Mouse (Mus musculus) limb, embryonic 11.5 days (tissue): ENCODE data around the gene AI837181. TPM values are rescaled to one million over a fixed set of nuclear protein-coding genes. Genes with fewer than 3 reads are reported as not detected.

Source experiments
- ATAC-seq: fragments of 200-750 bp; cut with Nextera tagmentation; 2 replicates; pipeline ENCODE4 v1.8.0; 2017; ENCODE audit warnings: low read depth; ENCODE audit not compliant: insufficient number of reproducible peaks, low FRiP score, low TSS enrichment
- DNase-seq: peaks from one replicate; pipeline ENCODE4 v3.0.0-alpha.2; 2015; ENCODE audit warnings: low spot score
- H3K27ac ChIP-seq: fragments of 300-500 bp; sonication (generic); replicated peaks from 2 replicates; pipeline ENCODE4 v1.5.1; 2014; ENCODE audit warnings: low read depth, mild to moderate bottlenecking, low read length
- H3K27me3 ChIP-seq: fragments of 300-500 bp; sonication (generic); 2 replicates; pipeline ENCODE4 v1.6.1; 2014; ENCODE audit warnings: mild to moderate bottlenecking, low read length, mixed read lengths; ENCODE audit not compliant: control insufficient read depth, insufficient read depth
- H3K36me3 ChIP-seq: fragments of 300-500 bp; sonication (generic); 2 replicates; pipeline ENCODE4 v1.6.1; 2014; ENCODE audit warnings: mild to moderate bottlenecking, low read length, moderate library complexity, mixed read lengths; ENCODE audit not compliant: control insufficient read depth, insufficient read depth
- H3K4me1 ChIP-seq: fragments of 300-500 bp; sonication (generic); 2 replicates; pipeline ENCODE4 v1.6.1; 2014; ENCODE audit warnings: low read length, mixed read lengths; ENCODE audit not compliant: control insufficient read depth, insufficient read depth
- H3K4me2 ChIP-seq: fragments of 300-500 bp; sonication (generic); 2 replicates; pipeline ENCODE4 v1.6.1; 2014; ENCODE audit warnings: low read depth, mild to moderate bottlenecking, moderate library complexity; ENCODE audit not compliant: severe bottlenecking
- H3K4me3 ChIP-seq: fragments of 300-500 bp; sonication (generic); 2 replicates; pipeline ENCODE4 v1.5.1; 2014; ENCODE audit warnings: low read depth, low read length
- H3K9ac ChIP-seq: fragments of 300-500 bp; sonication (generic); 2 replicates; pipeline ENCODE4 v1.6.1; 2014; ENCODE audit warnings: mild to moderate bottlenecking, low read length
- H3K9me3 ChIP-seq: fragments of 300-500 bp; sonication (generic); 2 replicates; pipeline ENCODE4 v1.6.1; 2016; ENCODE audit warnings: low read length; ENCODE audit not compliant: control insufficient read depth
- WGBS: fragments of 180-500 bp; shearing (Covaris S2); extraction: QIAGEN DNeasy Blood & Tissue Kit; methylation state at CpG from one replicate; pipeline ENCODE4 v1.1.7; 2014; 5-methylcytosine and 5-hydroxymethylcytosine counted together
- polyA plus RNA-seq: library from polyadenylated mRNA; unstranded; fragments of >200 nt; fragmentation: Nextera tagmentation; extraction: Ambion mirVana; gene quantifications from 2 replicates; pipeline ENCODE4 v1.2.1, GENCODE M21; 2014

Gene AI837181
- polyA plus RNA-seq, 1 experiment from 2014 or later = 47.7 TPM

DNA sequence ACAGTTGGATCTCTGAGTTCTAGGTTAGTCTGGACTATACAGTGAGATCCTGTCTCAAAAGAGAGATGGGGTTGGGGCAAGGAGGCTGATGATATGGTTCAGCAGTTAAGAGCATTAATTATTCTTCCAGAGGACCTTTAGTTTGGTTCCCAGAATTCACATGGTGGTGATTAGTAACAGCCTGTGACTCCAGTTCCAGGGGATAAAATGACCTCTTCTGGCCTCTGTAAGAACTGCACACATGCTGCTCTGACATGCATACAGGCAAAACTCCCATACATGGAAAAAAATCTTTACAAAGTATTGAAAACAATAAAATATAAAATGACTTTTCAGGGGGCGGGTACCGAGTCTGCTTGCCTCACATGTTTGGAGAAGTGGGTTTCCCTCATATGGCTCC lies 3.1 kb downstream of the AI837181 start:
- Histone ChIP-seq H3K4me1 (peaks cover 18% of the 10 kb centered on the region), H3K27me3 (no peaks in the 10 kb centered on the region), H3K27ac (no peak overlapping the region), H3K9me3 (no peaks in the 10 kb centered on the region), H3K4me3 (no peak overlapping the region), H3K9ac (no peak overlapping the region), H3K36me3 (peaks cover 9% of the 10 kb centered on the region; the same call in 1 of the 2 replicates), H3K4me2 (no peak overlapping the region)
- ATAC-seq (no peak), DNase-seq (no peak)
- 84% methylated on average over 2 of the region's 2 CpGs for WGBS

DNA sequence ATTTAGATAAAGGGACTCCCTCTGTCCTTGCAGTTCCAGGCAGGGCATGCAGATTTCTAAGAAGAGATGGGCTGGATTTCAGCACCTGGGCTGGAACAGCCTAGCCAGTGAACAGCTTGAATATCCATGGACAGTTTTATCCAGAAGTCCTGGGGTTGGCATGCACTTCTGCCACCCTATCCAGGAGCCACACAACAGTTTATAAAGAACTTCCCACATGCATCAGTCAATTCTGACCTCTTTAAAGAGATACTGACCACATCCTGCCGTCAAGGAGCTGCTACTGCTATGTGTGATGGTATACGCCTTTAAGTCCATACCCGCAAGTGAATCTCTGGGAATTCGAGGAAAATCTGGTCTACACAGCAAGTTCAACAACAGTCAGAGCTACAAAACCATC lies 4.3 kb downstream of the AI837181 start:
- 77% methylated on average over 4 of the region's 4 CpGs for WGBS
- no peak overlapping the region for H3K27ac ChIP-seq

DNA sequence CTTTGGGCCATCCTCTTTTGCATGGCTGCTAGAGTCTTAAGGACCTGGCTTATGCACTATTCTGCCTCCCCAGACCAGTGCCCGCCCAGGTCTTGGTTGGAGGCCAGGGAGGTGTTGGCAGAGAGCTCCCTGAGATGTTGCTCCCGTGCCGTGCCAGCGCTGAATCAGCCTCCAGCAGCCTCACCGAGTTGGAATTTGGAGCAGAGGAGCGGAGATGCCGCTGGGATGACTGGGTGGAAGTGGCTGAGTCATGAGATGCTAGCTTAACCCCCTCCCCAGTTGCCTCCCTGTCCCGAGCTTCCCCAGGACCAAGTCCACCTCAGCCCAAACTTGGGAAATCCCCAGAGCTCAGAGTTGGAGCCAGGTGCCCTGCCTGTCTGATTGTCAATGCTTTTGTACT lies 4.9 kb downstream of the AI837181 start:
- ATAC-seq (no peak), DNase-seq (no peak)
- Histone ChIP-seq H3K9ac (no peak overlapping the region), H3K36me3 (peaks cover 9% of the 10 kb centered on the region; the same call in 1 of the 2 replicates), H3K9me3 (no peaks in the 10 kb centered on the region), H3K4me2 (no peak overlapping the region), H3K27ac (no peak overlapping the region), H3K4me1 (peaks cover 21% of the 10 kb centered on the region), H3K27me3 (no peaks in the 10 kb centered on the region), H3K4me3 (no peak overlapping the region)
- WGBS = 72% methylated on average over 8 of the region's 8 CpGs

More for the DNA sequence above, 4.3 kb downstream of the AI837181 start:
- DNase-seq = no peak
- H3K36me3 ChIP-seq = peaks cover 9% of the 10 kb centered on the region; the same call in 1 of the 2 replicates
- H3K4me1 ChIP-seq = peaks cover 21% of the 10 kb centered on the region
- no peak overlapping the region for H3K4me3 ChIP-seq
- no peak for ATAC-seq
- H3K9me3 ChIP-seq = no peaks in the 10 kb centered on the region
- H3K9ac ChIP-seq = no peak overlapping the region
- no peak overlapping the region for H3K4me2 ChIP-seq
- H3K27me3 ChIP-seq = no peaks in the 10 kb centered on the region

DNA sequence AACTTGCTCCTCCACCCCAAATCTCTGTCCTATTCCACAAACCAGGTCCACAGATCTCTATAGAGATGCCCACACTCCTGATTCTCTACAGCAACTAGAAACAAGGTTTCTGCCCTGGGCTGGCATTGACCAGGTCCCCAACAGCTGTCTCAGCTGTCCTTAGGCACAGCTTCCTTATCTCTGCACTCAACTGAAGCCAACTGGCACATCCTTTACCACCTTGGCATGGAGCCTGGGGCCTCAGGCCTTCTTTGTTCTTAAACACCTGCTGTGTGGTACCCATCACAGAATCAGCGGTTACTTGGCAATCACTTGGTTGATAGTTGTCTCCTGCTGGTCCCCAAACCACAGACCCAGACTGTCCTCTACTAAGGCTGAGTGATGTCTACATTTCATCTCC lies 5.5 kb downstream of the AI837181 start:
- H3K27ac ChIP-seq = no peak overlapping the region
- no peak for ATAC-seq
- WGBS = 83% methylated on average over 1 of the region's 1 CpGs
- no peak overlapping the region for H3K4me2 ChIP-seq
- H3K9ac ChIP-seq = no peak overlapping the region
- peaks cover 21% of the 10 kb centered on the region for H3K4me1 ChIP-seq
- H3K36me3 ChIP-seq = peaks cover 9% of the 10 kb centered on the region; the same call in 1 of the 2 replicates
- H3K27me3 ChIP-seq = no peaks in the 10 kb centered on the region
- H3K9me3 ChIP-seq = no peaks in the 10 kb centered on the region
- no peak overlapping the region for H3K4me3 ChIP-seq
- DNase-seq = no peak

DNA sequence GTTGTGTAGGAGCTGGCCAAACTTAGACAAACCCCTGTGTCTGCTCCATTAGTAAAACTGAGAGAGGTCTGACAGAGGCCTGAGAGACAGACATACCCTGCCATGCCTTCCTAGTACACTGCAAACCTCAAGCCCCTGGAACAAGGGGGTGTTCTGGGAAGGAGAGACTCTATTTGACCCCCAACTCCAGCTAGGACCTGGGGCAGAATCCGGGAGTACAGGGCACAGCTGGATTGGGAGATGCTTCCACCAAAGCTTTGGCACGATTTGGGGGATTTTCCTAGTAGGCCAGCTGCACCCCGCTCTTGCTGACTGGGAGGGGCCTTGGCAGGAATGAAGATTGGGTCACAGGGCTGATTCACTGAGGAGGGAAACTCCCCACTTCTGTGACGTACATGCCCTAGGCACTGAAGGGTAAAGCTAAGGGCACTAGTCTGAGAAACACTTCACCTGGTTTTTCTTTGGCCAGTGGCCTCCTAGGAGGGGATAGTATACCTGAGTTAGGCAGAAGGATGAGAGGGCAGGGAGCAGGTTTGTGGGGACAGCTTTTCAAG lies 7.0 kb downstream of the AI837181 start:
- Histone ChIP-seq H3K27me3 (no peaks in the 10 kb centered on the region), H3K9ac (no peak overlapping the region), H3K27ac (no peak overlapping the region), H3K36me3 (peaks cover 3% of the 10 kb centered on the region; the same call in 1 of the 2 replicates), H3K4me1 (peaks cover 12% of the 10 kb centered on the region), H3K4me2 (no peak overlapping the region), H3K4me3 (no peak overlapping the region), H3K9me3 (no peaks in the 10 kb centered on the region)
- 81% methylated on average over 4 of the region's 4 CpGs for WGBS
- ATAC-seq (no peak), DNase-seq (no peak)

DNA sequence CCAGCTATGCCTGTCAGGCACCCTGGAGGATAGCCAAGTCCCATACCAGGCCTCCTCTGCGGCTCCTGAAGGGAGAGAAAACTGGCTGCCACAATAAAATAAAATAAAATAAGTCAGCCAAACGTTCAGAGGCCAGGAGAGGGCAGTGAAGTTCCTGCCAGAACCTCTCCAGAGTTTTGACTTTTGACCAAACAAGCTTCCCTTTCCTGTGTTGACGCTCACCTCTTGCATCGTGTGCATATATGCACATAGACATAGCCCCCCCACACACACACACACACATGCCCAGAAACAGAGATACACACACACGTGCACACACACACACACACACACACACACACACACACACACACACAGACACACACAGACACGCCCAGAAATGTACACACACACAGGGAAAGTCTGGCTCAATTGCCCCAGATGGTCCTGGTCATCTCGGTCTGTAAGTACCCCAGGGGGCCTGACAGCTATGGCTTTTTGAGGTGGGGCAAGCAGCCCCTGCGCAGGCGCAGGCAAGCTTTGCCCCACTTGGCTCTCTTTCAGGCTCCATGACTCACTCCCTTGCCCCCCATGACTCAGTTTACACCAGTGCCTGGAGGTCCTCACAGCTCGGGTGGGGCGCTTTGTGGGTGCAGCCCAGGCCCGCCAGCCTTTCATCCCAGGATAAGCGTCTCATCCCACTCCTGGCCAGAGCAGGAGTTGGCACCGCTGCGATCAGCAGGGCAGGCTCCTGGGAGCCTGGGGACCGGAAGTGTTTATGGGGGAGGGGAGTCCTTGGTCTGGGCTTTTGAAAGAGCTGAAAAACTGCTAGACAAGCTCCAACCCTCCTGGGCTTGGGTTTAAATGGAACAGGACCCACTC lies 8.3 kb downstream of the AI837181 start:
- peak; percentile 52; the same call in 1 of the 2 replicates for ATAC-seq
- peak overlapping the region; percentile 7; the same call in 1 of the 2 replicates for H3K4me3 ChIP-seq

DNA sequence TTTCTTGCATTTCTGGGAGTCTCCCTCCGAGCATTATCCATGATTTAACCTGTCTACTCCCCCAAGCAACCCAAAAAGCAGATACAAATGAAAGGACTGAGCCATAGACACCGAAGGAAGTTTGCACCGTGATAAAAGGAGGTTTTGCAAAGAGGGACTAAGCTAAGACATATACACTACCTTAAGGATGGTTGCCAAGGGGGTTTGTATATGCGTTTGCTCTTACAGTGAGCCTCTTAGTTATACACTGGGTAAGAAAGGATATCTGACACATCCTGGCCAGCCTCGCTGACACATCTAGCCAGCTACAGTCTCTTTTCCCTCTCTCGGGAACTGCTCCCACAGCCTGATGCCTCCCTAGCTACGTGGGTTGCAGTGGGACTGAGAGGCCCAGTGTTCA lies 9.0 kb downstream of the AI837181 start:
- no peak for ATAC-seq
- Histone ChIP-seq H3K4me3 (peak overlapping the region; percentile 7; the same call in 1 of the 2 replicates), H3K27me3 (no peaks in the 10 kb centered on the region), H3K4me2 (peak overlapping the region; percentile 45), H3K27ac (peak overlapping the region; percentile 1; the same call in 1 of the 2 replicates), H3K9me3 (no peaks in the 10 kb centered on the region), H3K36me3 (no peaks in the 10 kb centered on the region), H3K4me1 (peaks cover 12% of the 10 kb centered on the region), H3K9ac (peak overlapping the region; percentile 14; the same call in 1 of the 2 replicates)
- 63% methylated on average over 7 of the region's 7 CpGs for WGBS
- DNase-seq = no peak

More for the DNA sequence above, 8.3 kb downstream of the AI837181 start:
- H3K9me3 ChIP-seq = no peaks in the 10 kb centered on the region
- peak; percentile 60 for DNase-seq
- H3K4me1 ChIP-seq = peaks cover 12% of the 10 kb centered on the region
- peak overlapping the region; percentile 1 for H3K27ac ChIP-seq
- no peaks in the 10 kb centered on the region for H3K27me3 ChIP-seq
- H3K36me3 ChIP-seq = no peaks in the 10 kb centered on the region
- peak overlapping the region; percentile 14 for H3K9ac ChIP-seq
- WGBS = 9% methylated on average over 16 of the region's 16 CpGs
- H3K4me2 ChIP-seq = peak overlapping the region; percentile 45

DNA sequence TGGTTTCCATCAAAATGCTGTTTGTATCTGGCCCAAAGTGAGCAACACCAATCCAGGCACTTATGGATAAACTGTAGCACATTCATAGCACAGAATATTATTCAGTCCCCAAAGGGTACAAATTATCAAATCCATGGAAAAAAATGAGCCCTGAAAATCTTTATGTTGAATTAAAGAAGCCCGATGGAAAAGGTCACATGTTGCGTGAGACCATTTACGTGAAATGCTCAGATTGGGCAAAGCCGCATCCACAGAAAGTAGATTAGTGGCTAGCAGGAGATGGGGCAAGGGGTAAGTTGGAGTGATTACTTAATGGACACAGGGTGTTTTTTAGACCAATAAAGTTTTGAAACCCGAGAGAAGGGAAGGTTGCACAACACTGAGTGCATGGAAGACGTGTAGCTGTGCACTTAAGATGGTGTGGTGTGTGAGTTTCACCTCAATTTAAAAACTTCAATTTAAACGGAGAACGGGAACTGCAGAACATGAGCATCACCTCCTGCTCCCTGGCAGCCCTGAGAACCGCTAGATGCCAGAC lies 19.5 kb downstream of the AI837181 start:
- Histone ChIP-seq H3K9ac (no peak overlapping the region), H3K27ac (no peak overlapping the region), H3K4me2 (no peak overlapping the region), H3K9me3 (no peaks in the 10 kb centered on the region), H3K4me3 (no peak overlapping the region), H3K36me3 (no peaks in the 10 kb centered on the region), H3K4me1 (peaks cover 15% of the 10 kb centered on the region), H3K27me3 (peaks cover 30% of the 10 kb centered on the region)
- DNase-seq = no peak
- no peak for ATAC-seq
- 60% methylated on average over 9 of the region's 9 CpGs for WGBS
